Mouse (Mus musculus) midbrain, postnatal 0 days (tissue): ENCODE results near the gene Tpcn2. TPM values are rescaled to one million over a fixed set of nuclear protein-coding genes. Genes with fewer than 3 reads are reported as not detected.

Source experiments
- ATAC-seq: fragments of 200-750 bp; cut with Nextera tagmentation; 2 replicates; pipeline ENCODE4 v1.8.0; 2017; ENCODE audit warnings: moderate number of reproducible peaks, mild to moderate bottlenecking, moderate TSS enrichment, moderate library complexity; ENCODE audit not compliant: low FRiP score
- DNase-seq: peaks from one replicate; pipeline ENCODE4 v3.0.0-alpha.2; 2015; ENCODE audit warnings: low spot score
- H3K27ac ChIP-seq: fragments of 300-500 bp; sonication (generic); 2 replicates; pipeline ENCODE4 v1.5.1; 2014; ENCODE audit warnings: low read depth, mild to moderate bottlenecking, low read length, mixed read lengths
- H3K27me3 ChIP-seq: fragments of 300-500 bp; sonication (generic); 2 replicates; pipeline ENCODE4 v1.6.1; 2014; ENCODE audit warnings: low read length, control low read depth, mixed read lengths; ENCODE audit not compliant: insufficient read depth
- H3K36me3 ChIP-seq: fragments of 300-500 bp; sonication (generic); 2 replicates; pipeline ENCODE4 v1.6.1; 2014; ENCODE audit warnings: low read length, control low read depth, mixed read lengths; ENCODE audit not compliant: insufficient read depth
- H3K4me1 ChIP-seq: fragments of 300-500 bp; sonication (generic); 2 replicates; pipeline ENCODE4 v1.6.1; 2014; ENCODE audit warnings: mild to moderate bottlenecking, control low read depth, antibody characterized with exemption, low read length, mixed read lengths; ENCODE audit not compliant: insufficient read depth
- H3K4me2 ChIP-seq: fragments of 300-500 bp; sonication (generic); 2 replicates; pipeline ENCODE4 v1.6.1; 2014; ENCODE audit warnings: low read depth, mild to moderate bottlenecking, low read length, mixed read lengths; ENCODE audit not compliant: poor library complexity, severe bottlenecking
- H3K4me3 ChIP-seq: fragments of 300-500 bp; sonication (generic); 2 replicates; pipeline ENCODE4 v1.5.1; 2014; ENCODE audit warnings: low read depth, mild to moderate bottlenecking, low read length, moderate library complexity
- H3K9ac ChIP-seq: fragments of 300-500 bp; sonication (generic); replicated peaks from 2 replicates; pipeline ENCODE4 v1.6.1; 2014; ENCODE audit warnings: mild to moderate bottlenecking, low read length, moderate library complexity, mixed read lengths; ENCODE audit not compliant: poor library complexity, severe bottlenecking
- H3K9me3 ChIP-seq: fragments of 300-500 bp; sonication (generic); 2 replicates; pipeline ENCODE4 v1.6.1; 2016; ENCODE audit warnings: low read length, control low read depth
- CTCF ChIP-seq: IDR thresholded peaks from 2 replicates; pipeline ENCODE4 v1.5.1; 2016; ENCODE audit warnings: antibody characterized with exemption, mild to moderate bottlenecking
- WGBS: fragments of 180-500 bp; shearing (Covaris S2); extraction: QIAGEN DNeasy Blood & Tissue Kit; methylation state at CpG from one replicate; pipeline ENCODE4 v1.1.7; 2014; 5-methylcytosine and 5-hydroxymethylcytosine counted together
- polyA plus RNA-seq: library from polyadenylated mRNA; unstranded; fragments of >200 nt; fragmentation: Nextera tagmentation; extraction: Ambion mirVana; gene quantifications from 2 replicates; pipeline ENCODE4 v1.2.1, GENCODE M21; 2015
- total RNA-seq: library from RNA; depleted of rRNA; stranded (reverse); fragments of >200 nt; gene quantifications from 2 replicates; pipeline ENCODE4 v1.2.3, GENCODE M21; 2014; rRNA removed

Gene Tpcn2
- total RNA-seq (2.8 and 4.1 TPM in 2 replicates), polyA plus RNA-seq (1.5 TPM in 2 replicates)

DNA sequence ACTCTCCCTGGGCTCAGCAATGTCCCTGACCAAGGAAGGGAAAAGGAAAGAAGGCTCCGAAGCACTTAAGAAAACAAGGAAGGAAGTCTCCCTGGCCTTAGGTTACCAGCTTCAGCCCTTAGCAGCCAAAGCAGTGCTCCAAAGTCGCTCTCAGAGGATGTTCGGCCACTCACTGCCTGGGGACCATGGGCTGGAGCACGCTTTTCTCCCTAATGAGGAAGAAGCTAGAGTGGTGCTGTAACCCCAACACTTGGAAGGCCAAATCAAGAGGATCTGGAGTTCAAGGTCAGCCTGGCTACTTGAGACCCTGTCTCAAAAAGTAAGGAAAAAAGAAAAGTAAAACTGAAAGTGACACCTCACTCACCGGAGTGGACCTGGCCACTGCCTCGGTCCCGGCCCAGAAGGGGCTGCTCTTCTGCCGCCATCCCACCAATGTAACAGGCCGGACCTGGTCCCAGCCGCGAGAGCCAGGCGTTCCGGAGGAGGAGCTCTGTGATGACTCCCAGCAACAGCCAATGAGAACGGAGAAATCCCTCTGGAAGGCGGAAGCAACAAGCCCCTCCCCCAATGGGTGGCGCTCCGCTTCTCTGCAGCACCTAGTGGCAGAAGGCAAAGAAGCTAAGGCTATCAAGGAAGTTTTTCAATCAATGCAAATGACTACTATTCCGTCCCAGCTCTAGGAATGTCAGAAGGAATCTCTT, at the start of gene Tpcn2:
TSS of gene Tpcn2 (minus strand) at position 525 of the 701 bp plus-strand sequence.
- Histone ChIP-seq H3K9ac (peak within 1 kb of the TSS; percentile 3; the same call in 1 of the 2 replicates), H3K27me3 (no peaks in the 10 kb centered on the region), H3K27ac (no peak within 1 kb of the TSS), H3K4me1 (no peaks in the 10 kb centered on the region), H3K36me3 (peaks cover 2% of the 10 kb centered on the region; the same call in 1 of the 2 replicates), H3K9me3 (no peaks in the 10 kb centered on the region), H3K4me3 (peak within 1 kb of the TSS; percentile 39), H3K4me2 (peak within 1 kb of the TSS; percentile 73)
- 4% methylated on average over 18 of the region's 18 CpGs for WGBS
- ATAC-seq (peak; percentile 90), DNase-seq (peak; percentile 96)
- TF ChIP-seq CTCF: peak; percentile 83

DNA sequence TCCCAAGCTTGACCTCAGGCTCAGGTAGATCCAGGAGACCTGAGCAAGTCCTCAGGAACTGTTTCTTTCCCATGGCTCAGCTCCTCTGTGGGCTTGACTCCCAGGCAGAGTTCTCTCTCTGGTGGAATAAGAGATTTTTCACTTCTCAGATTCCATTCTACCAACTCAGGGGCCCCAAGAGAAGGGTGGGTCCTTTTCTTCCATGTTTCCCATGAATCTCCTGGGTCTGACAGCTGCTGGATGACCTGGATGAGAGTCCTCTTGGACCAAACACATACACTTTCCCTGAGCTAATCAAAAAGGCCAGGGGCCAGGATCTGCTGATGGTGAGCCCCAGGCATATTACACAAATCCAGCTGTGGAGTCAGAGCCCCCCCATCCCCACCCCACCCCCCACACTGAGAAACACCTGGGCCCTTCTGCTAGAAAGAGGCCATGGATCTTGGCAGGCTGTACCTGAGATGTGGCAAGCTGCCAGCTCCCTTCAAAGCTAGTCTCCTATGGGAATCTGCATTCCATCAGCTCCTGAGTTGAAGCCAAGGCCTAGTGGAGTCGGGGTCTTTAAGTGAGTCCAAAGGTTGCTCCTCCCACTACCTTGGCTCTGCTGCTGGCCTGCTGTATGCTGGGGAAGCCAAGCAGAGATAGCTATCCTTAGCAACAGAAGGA, 48.7 kb upstream of the Tpcn2 start:
- H3K27me3 ChIP-seq: no peaks in the 10 kb centered on the region
- no peak overlapping the region for H3K4me3 ChIP-seq
- no peaks in the 10 kb centered on the region for H3K9me3 ChIP-seq
- TF ChIP-seq CTCF: no peak
- no peak overlapping the region for H3K9ac ChIP-seq
- no peak overlapping the region for H3K27ac ChIP-seq
- no peak overlapping the region for H3K4me2 ChIP-seq
- peak; percentile 42 for DNase-seq
- WGBS: 48% methylated on average over 1 of the region's 1 CpGs
- H3K4me1 ChIP-seq: no peaks in the 10 kb centered on the region
- no peaks in the 10 kb centered on the region for H3K36me3 ChIP-seq
- ATAC-seq: no peak

DNA sequence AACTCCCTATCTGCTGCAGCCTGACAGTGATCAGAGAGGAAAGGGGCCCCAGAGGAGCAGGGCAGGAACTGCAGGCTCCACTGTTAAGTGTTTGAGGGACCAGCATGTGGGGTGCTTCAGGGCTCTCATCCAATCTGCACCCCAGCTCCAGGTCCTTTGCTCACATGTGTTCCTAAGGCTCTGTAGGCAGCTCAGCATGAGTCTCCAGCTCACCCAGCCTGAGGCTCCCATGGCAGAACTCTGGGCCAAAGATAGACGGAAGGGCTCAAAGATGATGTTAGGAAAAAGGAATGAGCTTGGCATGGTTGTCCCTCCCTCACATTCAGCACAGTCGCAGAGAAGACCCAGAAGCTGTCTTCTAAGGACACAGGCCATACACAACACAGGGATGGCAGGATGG, 46.8 kb upstream of the Tpcn2 start:
- no peaks in the 10 kb centered on the region for H3K36me3 ChIP-seq
- no peak for TF ChIP-seq CTCF
- no peak overlapping the region for H3K4me2 ChIP-seq
- no peaks in the 10 kb centered on the region for H3K27me3 ChIP-seq
- H3K4me1 ChIP-seq: no peaks in the 10 kb centered on the region
- DNase-seq (no peak), ATAC-seq (no peak)
- 87% methylated on average over 2 of the region's 2 CpGs for WGBS
- no peak overlapping the region for H3K9ac ChIP-seq
- no peak overlapping the region for H3K4me3 ChIP-seq
- no peaks in the 10 kb centered on the region for H3K9me3 ChIP-seq
- H3K27ac ChIP-seq: no peak overlapping the region

DNA sequence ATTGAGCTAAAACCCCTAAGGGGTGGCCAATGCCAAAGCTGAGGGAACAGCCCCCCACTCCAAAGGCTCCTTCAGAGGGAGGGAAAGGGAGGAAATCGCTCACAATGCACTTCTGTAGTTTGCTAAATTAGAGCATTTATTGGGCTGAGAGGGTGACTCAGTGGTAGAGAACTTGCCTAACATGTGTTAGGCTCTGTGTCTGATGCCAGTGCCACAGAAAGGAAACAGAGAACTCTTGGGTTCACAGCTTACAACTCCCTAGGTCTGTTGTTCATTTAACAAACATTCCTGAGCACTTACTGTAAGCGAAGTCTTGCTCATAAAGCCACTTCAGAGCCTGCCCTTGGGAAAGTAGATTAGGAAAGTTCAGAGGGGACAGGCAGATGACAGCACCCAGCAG, 46.2 kb upstream of the Tpcn2 start:
- ATAC-seq (no peak), DNase-seq (no peak)
- TF ChIP-seq CTCF: no peak
- Histone ChIP-seq H3K27ac (no peak overlapping the region), H3K4me3 (no peak overlapping the region), H3K27me3 (no peaks in the 10 kb centered on the region), H3K4me2 (no peak overlapping the region), H3K9me3 (no peaks in the 10 kb centered on the region), H3K36me3 (no peaks in the 10 kb centered on the region), H3K9ac (no peak overlapping the region), H3K4me1 (no peaks in the 10 kb centered on the region)
- 80% methylated on average over 2 of the region's 2 CpGs for WGBS

DNA sequence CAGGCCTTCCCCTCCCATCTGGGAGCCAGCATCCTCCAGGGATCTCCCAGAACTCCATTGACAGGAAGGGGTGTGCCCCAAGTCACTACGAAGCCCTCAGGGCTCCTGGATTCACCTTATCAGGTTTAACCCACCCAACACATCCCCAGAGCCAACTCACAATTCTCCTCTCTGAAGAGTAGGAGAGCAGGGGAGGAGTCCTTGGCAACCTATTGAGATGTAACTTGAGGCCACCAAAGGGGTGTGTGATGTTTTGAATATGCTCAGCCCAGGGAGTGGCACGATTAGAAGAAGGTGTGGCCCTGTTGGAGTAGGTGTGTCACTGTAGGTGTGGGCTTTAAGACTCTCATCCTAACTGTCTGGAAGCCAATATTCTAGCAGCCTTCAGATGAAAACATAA, 41.9 kb upstream of the Tpcn2 start:
- Histone ChIP-seq H3K27me3 (no peaks in the 10 kb centered on the region), H3K4me3 (no peak overlapping the region), H3K27ac (no peak overlapping the region), H3K9me3 (no peaks in the 10 kb centered on the region), H3K9ac (no peak overlapping the region), H3K4me2 (no peak overlapping the region), H3K4me1 (no peaks in the 10 kb centered on the region), H3K36me3 (no peaks in the 10 kb centered on the region)
- ATAC-seq (no peak), DNase-seq (no peak)
- no peak for TF ChIP-seq CTCF
- WGBS: 55% methylated on average over 2 of the region's 2 CpGs

DNA sequence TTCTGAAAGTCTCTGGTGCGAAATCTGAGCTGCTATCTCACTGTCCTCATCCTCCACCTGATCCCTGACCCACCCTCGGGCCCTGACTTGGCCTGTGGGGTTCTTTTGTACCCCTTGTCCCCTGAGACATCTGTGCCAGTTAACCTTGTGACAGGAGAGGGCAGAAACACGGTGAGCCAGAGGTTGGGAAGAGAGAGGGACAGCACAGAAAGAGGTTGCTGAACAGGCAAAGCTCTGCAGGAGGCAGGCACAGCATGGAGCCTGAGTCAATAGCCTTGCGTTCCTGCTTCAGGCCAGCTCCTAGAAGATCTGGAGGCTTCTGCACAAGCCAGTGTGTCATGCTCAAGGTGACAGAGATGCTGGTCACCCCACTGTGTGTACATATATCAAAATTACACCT, 39.8 kb upstream of the Tpcn2 start:
- 30% methylated on average over 4 of the region's 4 CpGs for WGBS

More for the DNA sequence above, 39.8 kb upstream of the Tpcn2 start:
- H3K4me3 ChIP-seq: no peak overlapping the region
- no peak for ATAC-seq
- H3K27ac ChIP-seq: no peak overlapping the region
- no peak for TF ChIP-seq CTCF
- H3K9ac ChIP-seq: no peak overlapping the region
- no peaks in the 10 kb centered on the region for H3K36me3 ChIP-seq
- no peak overlapping the region for H3K4me2 ChIP-seq
- DNase-seq: no peak
- no peaks in the 10 kb centered on the region for H3K27me3 ChIP-seq
- H3K9me3 ChIP-seq: no peaks in the 10 kb centered on the region
- H3K4me1 ChIP-seq: no peaks in the 10 kb centered on the region
